Mouse (Mus musculus): ENCODE data around the gene Fndc5.

- TF ChIP-seq TAL1 (IDR thresholded peaks at IDR 0.05; ENCODE audit: low read length) (no peak), GATA1 (IDR thresholded peaks at IDR 0.05; ENCODE audit: low read length) (no peak)
Observed at GRCm38 (mm10) chr4:129158549-129158948, 21.8 kb downstream of the Fndc5 start.
